Mouse (Mus musculus) embryonic facial prominence, embryonic 14.5 days (tissue): Measurements from ENCODE around the gene Chst12. TPM values are rescaled to one million over a fixed set of nuclear protein-coding genes. Genes with fewer than 3 reads are reported as not detected.

Experiments
- ATAC-seq: fragments of 200-750 bp; cut with Nextera tagmentation; 2 replicates; pipeline ENCODE4 v1.8.0; 2017; ENCODE audit warnings: low read depth, moderate number of reproducible peaks, moderate TSS enrichment
- DNase-seq: peaks from one replicate; pipeline ENCODE4 v3.0.0-alpha.2; 2015; ENCODE audit warnings: low spot score
- H3K27ac ChIP-seq: fragments of 300-500 bp; sonication (generic); replicated peaks from 2 replicates; pipeline ENCODE4 v1.5.1; 2014; ENCODE audit warnings: low read depth, mild to moderate bottlenecking, low read length, moderate library complexity
- H3K27me3 ChIP-seq: fragments of 300-500 bp; sonication (generic); replicated peaks from 2 replicates; pipeline ENCODE4 v1.6.1; 2014; ENCODE audit warnings: low read length; ENCODE audit not compliant: control insufficient read depth, insufficient read depth
- H3K36me3 ChIP-seq: fragments of 300-500 bp; sonication (generic); 2 replicates; pipeline ENCODE4 v1.6.1; 2014; ENCODE audit warnings: low read length, mixed read lengths; ENCODE audit not compliant: control insufficient read depth, insufficient read depth
- H3K4me1 ChIP-seq: fragments of 300-500 bp; sonication (generic); 2 replicates; pipeline ENCODE4 v1.6.1; 2014; ENCODE audit warnings: antibody characterized with exemption, low read length; ENCODE audit not compliant: control insufficient read depth, insufficient read depth
- H3K4me2 ChIP-seq: fragments of 300-500 bp; sonication (generic); 2 replicates; pipeline ENCODE4 v1.6.1; 2014; ENCODE audit warnings: low read depth, mild to moderate bottlenecking, low read length, moderate library complexity, mixed read lengths
- H3K4me3 ChIP-seq: fragments of 300-500 bp; sonication (generic); 2 replicates; pipeline ENCODE4 v1.5.1; 2014; ENCODE audit warnings: low read depth, mild to moderate bottlenecking, low read length
- H3K9ac ChIP-seq: fragments of 300-500 bp; sonication (generic); 2 replicates; pipeline ENCODE4 v1.6.1; 2014; ENCODE audit warnings: low read depth, mild to moderate bottlenecking, low read length, moderate library complexity, mixed read lengths
- H3K9me3 ChIP-seq: fragments of 300-500 bp; sonication (generic); 2 replicates; pipeline ENCODE4 v1.6.1; 2016; ENCODE audit warnings: low read length; ENCODE audit not compliant: control insufficient read depth
- WGBS: fragments of 180-500 bp; shearing (Covaris S2); extraction: QIAGEN DNeasy Blood & Tissue Kit; methylation state at CpG from one replicate; pipeline ENCODE4 v1.1.7; 2014; 5-methylcytosine and 5-hydroxymethylcytosine counted together
- polyA plus RNA-seq: library from polyadenylated mRNA; unstranded; fragments of >200 nt; fragmentation: Nextera tagmentation; extraction: Ambion mirVana; gene quantifications from 2 replicates; pipeline ENCODE4 v1.2.1, GENCODE M21; 2014

Gene Chst12
- polyA plus RNA-seq, 1 experiment from 2014 or later = 25.1 TPM

GRCm38 (mm10) chr5:140510012-140511000 lies 5.0 kb downstream of the Chst12 start:
- no peak overlapping the region for H3K4me3 ChIP-seq
- no peaks in the 10 kb centered on the region for H3K27me3 ChIP-seq
- WGBS = 46% methylated on average over 27 of the region's 27 CpGs
- no peaks in the 10 kb centered on the region for H3K36me3 ChIP-seq
- no peak overlapping the region for H3K27ac ChIP-seq
- H3K4me1 ChIP-seq = peaks cover 35% of the 10 kb centered on the region
- no peak for ATAC-seq
- no peak overlapping the region for H3K4me2 ChIP-seq
- DNase-seq = peak; percentile 68
- peak overlapping the region; percentile 22; the same call in 1 of the 2 replicates for H3K9ac ChIP-seq
- no peaks in the 10 kb centered on the region for H3K9me3 ChIP-seq

- 77% methylated on average over 8 of the region's 8 CpGs for WGBS
- Histone ChIP-seq H3K9ac (no peak overlapping the region), H3K36me3 (no peaks in the 10 kb centered on the region), H3K4me2 (no peak overlapping the region), H3K4me1 (peaks cover 12% of the 10 kb centered on the region), H3K27ac (no peak overlapping the region), H3K9me3 (no peaks in the 10 kb centered on the region), H3K27me3 (no peaks in the 10 kb centered on the region), H3K4me3 (no peak overlapping the region)
- ATAC-seq (no peak), DNase-seq (no peak)
Observed at GRCm38 (mm10) chr5:140513921-140514320, 8.6 kb downstream of the Chst12 start.

- no peak overlapping the region for H3K9ac ChIP-seq
- no peaks in the 10 kb centered on the region for H3K27me3 ChIP-seq
- no peak overlapping the region for H3K4me3 ChIP-seq
- no peaks in the 10 kb centered on the region for H3K36me3 ChIP-seq
- H3K4me1 ChIP-seq = peaks cover 6% of the 10 kb centered on the region
- H3K27ac ChIP-seq = 0 out of 2 replicates have a peak overlapping the region, but pooled peaks have one; percentile 48
- WGBS = 31% methylated on average over 7 of the region's 7 CpGs
- peak; percentile 57 for DNase-seq
- no peaks in the 10 kb centered on the region for H3K9me3 ChIP-seq
- 0 out of 2 replicates have a peak, but pooled peaks have one; percentile 23 for ATAC-seq
- H3K4me2 ChIP-seq = no peak overlapping the region
Observed at GRCm38 (mm10) chr5:140514799-140515486, 9.6 kb downstream of the Chst12 start.

- no peaks in the 10 kb centered on the region for H3K9me3 ChIP-seq
Observed at GRCm38 (mm10) chr5:140517159-140517920, 12.0 kb downstream of the Chst12 start.

GRCm38 (mm10) chr5:140517921-140518230 lies 12.5 kb downstream of the Chst12 start:
- DNase-seq = no peak
- H3K9me3 ChIP-seq = no peaks in the 10 kb centered on the region
- H3K4me1 ChIP-seq = peaks cover 6% of the 10 kb centered on the region; the same call in 1 of the 2 replicates
- WGBS = 71% methylated on average over 4 of the region's 4 CpGs
- peak overlapping the region; percentile 33; the same call in 1 of the 2 replicates for H3K27ac ChIP-seq
- no peak overlapping the region for H3K9ac ChIP-seq
- no peak overlapping the region for H3K4me3 ChIP-seq
- H3K27me3 ChIP-seq = no peaks in the 10 kb centered on the region
- H3K36me3 ChIP-seq = peaks cover 3% of the 10 kb centered on the region; the same call in 1 of the 2 replicates
- ATAC-seq = no peak
- H3K4me2 ChIP-seq = no peak overlapping the region

More at GRCm38 (mm10) chr5:140517159-140517920, 12.0 kb downstream of the Chst12 start:
- 0 out of 2 replicates have a peak, but pooled peaks cover 3% of the 10 kb centered on the region for H3K36me3 ChIP-seq
- peaks cover 6% of the 10 kb centered on the region; the same call in 1 of the 2 replicates for H3K4me1 ChIP-seq
- no peak overlapping the region for H3K4me2 ChIP-seq
- WGBS = 84% methylated on average over 21 of the region's 21 CpGs
- ATAC-seq (no peak), DNase-seq (no peak)
- H3K27me3 ChIP-seq = no peaks in the 10 kb centered on the region
- peak overlapping the region; percentile 33; the same call in 1 of the 2 replicates for H3K27ac ChIP-seq
- no peak overlapping the region for H3K9ac ChIP-seq
- no peak overlapping the region for H3K4me3 ChIP-seq

GRCm38 (mm10) chr5:140521196-140521595 lies 15.8 kb downstream of the Chst12 start:
- peaks cover 37% of the 10 kb centered on the region for H3K36me3 ChIP-seq
- ATAC-seq (no peak), DNase-seq (no peak)
- no peak overlapping the region for H3K27ac ChIP-seq
- WGBS = 57% methylated on average over 1 of the region's 1 CpGs
- no peak overlapping the region for H3K4me2 ChIP-seq
- no peaks in the 10 kb centered on the region for H3K27me3 ChIP-seq
- H3K9me3 ChIP-seq = peaks cover 7% of the 10 kb centered on the region; the same call in 1 of the 2 replicates
- H3K4me3 ChIP-seq = no peak overlapping the region
- H3K4me1 ChIP-seq = no peaks in the 10 kb centered on the region; the same call in 1 of the 2 replicates
- no peak overlapping the region for H3K9ac ChIP-seq

- no peak overlapping the region for H3K9ac ChIP-seq
- 83% methylated on average over 2 of the region's 2 CpGs for WGBS
- peaks cover 7% of the 10 kb centered on the region; the same call in 1 of the 2 replicates for H3K9me3 ChIP-seq
- H3K4me3 ChIP-seq = no peak overlapping the region
- H3K4me1 ChIP-seq = no peaks in the 10 kb centered on the region
- DNase-seq (no peak), ATAC-seq (no peak)
- peaks cover 52% of the 10 kb centered on the region for H3K36me3 ChIP-seq
- H3K27me3 ChIP-seq = no peaks in the 10 kb centered on the region
- no peak overlapping the region for H3K4me2 ChIP-seq
- no peak overlapping the region for H3K27ac ChIP-seq
Observed at GRCm38 (mm10) chr5:140526754-140527153, 21.4 kb downstream of the Chst12 start.

- Histone ChIP-seq H3K27me3 (no peaks in the 10 kb centered on the region), H3K4me3 (no peak overlapping the region)
Observed at GRCm38 (mm10) chr5:140538111-140538683, 32.8 kb downstream of the Chst12 start.

More at GRCm38 (mm10) chr5:140538111-140538683, 32.8 kb downstream of the Chst12 start:
- Histone ChIP-seq H3K27ac (no peak overlapping the region), H3K4me1 (no peaks in the 10 kb centered on the region), H3K4me2 (no peak overlapping the region), H3K9me3 (no peaks in the 10 kb centered on the region), H3K36me3 (no peaks in the 10 kb centered on the region), H3K9ac (no peak overlapping the region)
- WGBS = 48% methylated on average over 13 of the region's 13 CpGs
- ATAC-seq (no peak), DNase-seq (no peak)
